Mouse (Mus musculus) bone marrow, adult 2 months (tissue): ENCODE measurements around the gene Sema3b.
A peak's percentile ranks its signal among the peaks of the same experiment; 100 is the strongest.

Experiments used
- CTCF ChIP-seq: fragments of 200-500 bp; IDR thresholded peaks from 2 replicates; pipeline ENCODE4 v1.5.1; 2011; ENCODE audit warnings: low read length, control low read depth; ENCODE audit not compliant: control insufficient read depth, insufficient read depth
- POLR2A ChIP-seq: fragments of 200-500 bp; IDR thresholded peaks from 2 replicates; pipeline ENCODE4 v1.6.1; 2011; ENCODE audit warnings: low read depth, mild to moderate bottlenecking, control low read depth, low read length, borderline replicate concordance; ENCODE audit not compliant: control insufficient read depth

DNA sequence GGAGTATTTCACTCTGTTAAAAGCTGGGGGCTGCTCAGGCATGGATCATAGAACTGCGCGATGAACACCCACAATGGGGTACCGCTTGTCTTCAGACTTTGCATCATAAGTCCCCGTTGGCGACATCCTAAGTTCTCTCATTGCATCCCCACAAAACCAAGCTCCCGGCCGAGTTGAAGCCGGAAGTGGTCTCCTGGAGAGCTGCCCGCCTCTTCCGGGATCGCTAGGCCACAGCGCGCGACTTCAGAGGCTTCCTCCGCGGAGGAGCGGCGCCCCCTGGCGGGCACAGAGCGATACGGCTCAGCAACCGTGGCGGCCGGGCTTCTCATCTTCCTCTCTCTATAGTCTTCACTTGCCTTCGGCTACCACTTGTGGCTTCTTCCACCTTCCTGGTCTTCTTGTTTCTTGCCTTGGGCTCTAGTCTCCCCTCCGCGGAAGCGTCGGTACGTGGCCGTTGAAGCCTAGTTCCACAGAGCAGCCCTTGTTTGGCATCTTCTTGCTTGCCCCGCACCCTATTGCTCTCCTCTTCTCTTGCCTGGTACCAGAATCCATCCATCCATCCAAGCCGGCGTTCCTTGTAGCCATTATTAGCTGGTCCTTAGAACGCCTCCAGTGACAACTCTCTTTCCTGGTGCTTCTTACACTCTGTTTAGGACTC is 35.6 kb upstream of the Sema3b start:
- TF ChIP-seq CTCF: peak; percentile 96
- peak; percentile 62; the same call in 1 of the 2 replicates for TF ChIP-seq POLR2A
